Mouse (Mus musculus): ENCODE measurements at regions not wholly inside any gene's neighbourhood (a gene's known extent, or its start where the extent isn't known, plus 50 kb on each side); places are given as distances from the start of the nearest gene placed in this dataset.

DNA sequence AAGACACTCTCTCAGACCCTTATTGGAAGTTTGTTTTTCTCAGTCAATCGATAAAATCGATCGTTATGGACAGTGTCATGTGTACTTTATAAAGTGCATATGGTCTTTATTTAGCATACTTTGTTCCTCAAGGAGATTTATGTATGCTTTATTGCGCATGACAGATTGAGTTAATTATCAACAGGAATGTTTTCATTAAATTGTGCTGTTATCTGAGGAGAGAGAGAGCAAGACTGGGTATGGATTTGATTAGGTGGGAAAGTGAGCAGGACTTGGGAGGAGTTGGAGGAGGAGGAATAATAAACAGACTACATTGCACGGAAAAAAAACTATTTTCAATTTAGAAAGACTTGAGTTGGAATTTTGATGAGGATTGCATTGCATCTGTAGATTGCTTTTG lies 183.8 kb upstream of the Sstr1 start:
- WGBS = 68% methylated on average over 5 of the region's 5 CpGs
- Histone ChIP-seq H3K27ac (ENCODE audit: low read length) (no peak overlapping the region), H3K4me3 (ENCODE audit: low read length) (no peak overlapping the region), H3K4me1 (ENCODE audit: insufficient read depth, low read length) (no peaks in the 10 kb centered on the region), H3K36me3 (ENCODE audit: insufficient read depth, low read length) (no peaks in the 10 kb centered on the region), H3K9me3 (ENCODE audit: low read length) (no peaks in the 10 kb centered on the region), H3K9ac (replicated peaks; ENCODE audit: low read length) (no peak overlapping the region), H3K27me3 (ENCODE audit: insufficient read depth, low read length) (no peaks in the 10 kb centered on the region), H3K4me2 (replicated peaks; ENCODE audit: low read depth, low read length) (no peak overlapping the region)
- ATAC-seq (ENCODE audit: low FRiP score, low TSS enrichment) = no peak

DNA sequence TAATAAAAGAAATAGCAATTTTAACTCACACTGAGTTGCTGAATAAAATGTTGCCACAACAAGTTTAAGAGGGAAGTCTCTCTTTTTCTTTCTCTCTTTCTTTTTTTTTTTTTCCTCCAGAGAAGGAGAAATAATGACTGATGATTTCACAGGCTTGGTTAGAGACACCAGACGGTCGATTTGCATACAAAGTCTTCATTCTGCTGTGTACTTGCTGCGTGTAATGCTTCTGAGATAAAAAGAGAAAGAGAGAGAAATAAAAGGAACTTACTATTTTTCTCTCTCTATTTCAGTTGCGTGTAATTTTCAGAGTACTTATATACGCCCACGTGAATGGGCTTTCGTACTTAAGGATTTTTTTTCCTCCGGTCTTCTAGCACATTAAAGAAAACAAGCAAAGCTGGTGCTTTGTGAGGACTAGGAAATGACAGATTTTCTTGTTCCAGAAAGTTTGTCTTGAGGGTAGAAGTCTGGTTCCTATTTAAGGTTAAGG lies 155.2 kb upstream of the Sstr1 start:
- H3K9me3 ChIP-seq (ENCODE audit: low read length) = no peaks in the 10 kb centered on the region
- no peak for ATAC-seq (ENCODE audit: low FRiP score, low TSS enrichment)

GRCm38 (mm10) chr12:58067318-58068223 lies 144.0 kb upstream of the Sstr1 start:
- WGBS = 20% methylated on average over 9 of the region's 9 CpGs
- Histone ChIP-seq H3K4me2 (replicated peaks; ENCODE audit: low read depth, low read length) (no peak overlapping the region), H3K36me3 (ENCODE audit: insufficient read depth, low read length) (no peaks in the 10 kb centered on the region), H3K27me3 (ENCODE audit: insufficient read depth, low read length) (no peaks in the 10 kb centered on the region), H3K9me3 (ENCODE audit: low read length) (no peaks in the 10 kb centered on the region), H3K4me3 (ENCODE audit: low read length) (no peak overlapping the region), H3K9ac (replicated peaks; ENCODE audit: low read length) (no peak overlapping the region), H3K27ac (ENCODE audit: low read length) (peak overlapping the region; percentile 73), H3K4me1 (ENCODE audit: insufficient read depth, low read length) (peaks cover 10% of the 10 kb centered on the region; the same call in 1 of the 2 replicates)
- ATAC-seq (ENCODE audit: low FRiP score, low TSS enrichment) = peak; percentile 93

More for the DNA sequence above, 155.2 kb upstream of the Sstr1 start:
- Histone ChIP-seq H3K27ac (ENCODE audit: low read length) (no peak overlapping the region), H3K4me2 (replicated peaks; ENCODE audit: low read depth, low read length) (no peak overlapping the region), H3K4me3 (ENCODE audit: low read length) (no peak overlapping the region), H3K4me1 (ENCODE audit: insufficient read depth, low read length) (no peaks in the 10 kb centered on the region), H3K9ac (replicated peaks; ENCODE audit: low read length) (no peak overlapping the region), H3K36me3 (ENCODE audit: insufficient read depth, low read length) (no peaks in the 10 kb centered on the region), H3K27me3 (ENCODE audit: insufficient read depth, low read length) (no peaks in the 10 kb centered on the region)
- 84% methylated on average over 8 of the region's 8 CpGs for WGBS

DNA sequence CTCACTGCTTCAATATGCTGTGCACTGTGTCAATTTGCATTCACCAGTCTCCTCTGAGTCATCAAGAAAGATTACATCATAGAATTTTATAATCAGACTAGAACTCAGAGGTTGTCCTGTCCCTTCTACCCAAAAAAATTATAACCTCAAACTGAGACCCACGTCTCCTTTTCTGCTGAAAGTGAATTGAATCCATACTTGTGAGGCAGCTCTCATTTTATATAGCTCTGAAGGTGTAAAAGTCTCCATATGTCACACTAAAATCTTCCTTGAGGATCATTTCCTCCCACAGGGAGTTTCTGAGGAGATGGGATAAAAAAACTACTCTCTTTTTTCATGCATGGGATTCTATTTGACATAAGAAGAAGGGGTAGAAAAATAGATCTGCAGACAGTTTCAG lies 124.3 kb upstream of the Sstr1 start:
- H3K4me3 ChIP-seq (ENCODE audit: low read length) = no peak overlapping the region
- no peaks in the 10 kb centered on the region for H3K27me3 ChIP-seq (ENCODE audit: insufficient read depth, low read length)
- no peak for ATAC-seq (ENCODE audit: low FRiP score, low TSS enrichment)
- no peak overlapping the region for H3K27ac ChIP-seq (ENCODE audit: low read length)
- H3K9me3 ChIP-seq (ENCODE audit: low read length) = no peaks in the 10 kb centered on the region
- H3K4me1 ChIP-seq (ENCODE audit: insufficient read depth, low read length) = no peaks in the 10 kb centered on the region
- no peak overlapping the region for H3K9ac ChIP-seq (replicated peaks; ENCODE audit: low read length)
- H3K36me3 ChIP-seq (ENCODE audit: insufficient read depth, low read length) = no peaks in the 10 kb centered on the region
- H3K4me2 ChIP-seq (replicated peaks; ENCODE audit: low read depth, low read length) = no peak overlapping the region
- WGBS = 39% methylated on average over 1 of the region's 1 CpGs

- no peaks in the 10 kb centered on the region; the same call in 1 of the 2 replicates for H3K9me3 ChIP-seq (ENCODE audit: low read length)
- no peak overlapping the region for H3K4me2 ChIP-seq (replicated peaks; ENCODE audit: low read depth, low read length)
- 34% methylated on average over 3 of the region's 3 CpGs for WGBS
- H3K4me1 ChIP-seq (ENCODE audit: insufficient read depth, low read length) = no peaks in the 10 kb centered on the region
- no peaks in the 10 kb centered on the region for H3K36me3 ChIP-seq (ENCODE audit: insufficient read depth, low read length)
- H3K4me3 ChIP-seq (ENCODE audit: low read length) = no peak overlapping the region
- H3K27ac ChIP-seq (ENCODE audit: low read length) = no peak overlapping the region
- no peak overlapping the region for H3K9ac ChIP-seq (replicated peaks; ENCODE audit: low read length)
- peak; percentile 85; the same call in 1 of the 2 replicates for ATAC-seq (ENCODE audit: low FRiP score, low TSS enrichment)
- H3K27me3 ChIP-seq (ENCODE audit: insufficient read depth, low read length) = no peaks in the 10 kb centered on the region
Measured at GRCm38 (mm10) chr12:58112643-58113042, 98.9 kb upstream of the Sstr1 start.

GRCm38 (mm10) chr12:58139121-58139520 lies 72.5 kb upstream of the Sstr1 start:
- ATAC-seq (ENCODE audit: low FRiP score, low TSS enrichment) = no peak
- no peak overlapping the region for H3K4me2 ChIP-seq (replicated peaks; ENCODE audit: low read depth, low read length)
- no peaks in the 10 kb centered on the region for H3K36me3 ChIP-seq (ENCODE audit: insufficient read depth, low read length)
- WGBS = 91% methylated on average over 1 of the region's 1 CpGs
- H3K9me3 ChIP-seq (ENCODE audit: low read length) = no peaks in the 10 kb centered on the region
- H3K4me3 ChIP-seq (ENCODE audit: low read length) = no peak overlapping the region
- H3K27ac ChIP-seq (ENCODE audit: low read length) = no peak overlapping the region
- no peaks in the 10 kb centered on the region for H3K4me1 ChIP-seq (ENCODE audit: insufficient read depth, low read length)
- no peaks in the 10 kb centered on the region for H3K27me3 ChIP-seq (ENCODE audit: insufficient read depth, low read length)
- no peak overlapping the region for H3K9ac ChIP-seq (replicated peaks; ENCODE audit: low read length)

DNA sequence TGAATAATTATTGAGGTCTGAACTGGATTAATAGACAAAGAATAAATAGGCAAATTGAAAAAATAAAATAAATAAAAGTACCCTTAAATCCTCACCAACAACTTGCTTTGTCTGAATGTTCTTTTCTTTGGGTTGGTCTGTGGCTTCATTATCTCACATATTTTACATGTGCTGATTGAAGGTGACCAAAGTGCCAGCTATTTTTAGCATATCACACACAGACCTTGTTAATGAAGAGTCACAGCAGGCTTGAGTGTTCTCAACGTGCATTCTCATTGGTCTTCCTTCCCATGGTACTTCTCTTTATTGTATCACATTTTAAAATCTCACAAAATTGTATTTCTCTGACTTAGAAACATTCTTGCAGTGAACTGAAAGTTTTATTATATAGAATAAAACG lies 59.7 kb upstream of the Sstr1 start:
- Histone ChIP-seq H3K36me3 (ENCODE audit: insufficient read depth, low read length) (no peaks in the 10 kb centered on the region), H3K4me2 (replicated peaks; ENCODE audit: low read depth, low read length) (no peak overlapping the region), H3K4me1 (ENCODE audit: insufficient read depth, low read length) (no peaks in the 10 kb centered on the region), H3K27ac (ENCODE audit: low read length) (no peak overlapping the region), H3K9me3 (ENCODE audit: low read length) (no peaks in the 10 kb centered on the region), H3K27me3 (ENCODE audit: insufficient read depth, low read length) (no peaks in the 10 kb centered on the region), H3K9ac (replicated peaks; ENCODE audit: low read length) (no peak overlapping the region), H3K4me3 (ENCODE audit: low read length) (no peak overlapping the region)
- 64% methylated on average over 2 of the region's 2 CpGs for WGBS
- ATAC-seq (ENCODE audit: low FRiP score, low TSS enrichment) = no peak
